Mouse (Mus musculus) CH12.LX (cell line): ENCODE results near the gene Irgm2. TPM values are rescaled to one million over a fixed set of nuclear protein-coding genes. Genes with fewer than 3 reads are reported as not detected.
"Not testable (repeated sequence)": the region's sequence is repeated elsewhere in the genome, so short reads cannot be mapped to it uniquely, and the experiment has no call there.

Source experiments
- DNase-seq: peaks from one replicate; pipeline ENCODE4 v3.0.0-alpha.2; 2013; ENCODE audit errors: extremely low read depth
- H3K27ac ChIP-seq: 2 replicates; pipeline ENCODE4 v1.5.1; 2012; ENCODE audit warnings: low read depth, mild to moderate bottlenecking, control low read depth, moderate library complexity; ENCODE audit not compliant: insufficient read depth
- H3K27me3 ChIP-seq: replicated peaks from 2 replicates; pipeline ENCODE3; 2012; ENCODE audit warnings: inconsistent platforms
- H3K36me3 ChIP-seq, 2 experiments: replicated peaks in 1 of 2; 2 replicates each; pipeline versions ENCODE3 to v1.6.1; 2012; ENCODE audit warnings: inconsistent platforms in 1 of 2, low read length in 1 of 2, mild to moderate bottlenecking in 1 of 2, mixed read lengths in 1 of 2, moderate library complexity in 1 of 2; ENCODE audit not compliant: control insufficient read depth in 1 of 2, insufficient read depth in 1 of 2
- H3K4me1 ChIP-seq, 2 experiments: 2 replicates each; pipeline ENCODE4 v1.6.1; 2012; ENCODE audit warnings: inconsistent platforms in 1 of 2, moderate library complexity in 1 of 2; ENCODE audit not compliant: insufficient read depth in 2 of 2, control insufficient read depth in 1 of 2
- H3K4me2 ChIP-seq: 2 replicates; pipeline ENCODE4 v1.6.1; 2012; ENCODE audit warnings: low read depth, mild to moderate bottlenecking, control low read depth; ENCODE audit not compliant: poor library complexity, insufficient read depth, severe bottlenecking
- H3K4me3 ChIP-seq, 3 experiments: fragments of 150-350 bp in 1 of 3; sonication (generic) in 1 of 3; replicated peaks in 1 of 3; 2 replicates each; pipeline versions ENCODE3 to v1.5.1; 2011 to 2012; ENCODE audit warnings: low read depth in 2 of 3, low read length in 2 of 3, mild to moderate bottlenecking in 2 of 3, moderate library complexity in 2 of 3, control low read depth in 1 of 3, improper control_type of control experiment in 1 of 3, inconsistent platforms in 1 of 3, mixed read lengths in 1 of 3; ENCODE audit not compliant: poor library complexity in 1 of 3
- H3K79me2 ChIP-seq: replicated peaks from 2 replicates; pipeline ENCODE4 v1.6.1; 2012; ENCODE audit warnings: mild to moderate bottlenecking, moderate library complexity; ENCODE audit not compliant: control insufficient read depth, poor library complexity, insufficient read depth, severe bottlenecking; ENCODE audit errors: extremely low read depth
- H3K9ac ChIP-seq: 2 replicates; pipeline ENCODE4 v1.6.1; 2012; ENCODE audit warnings: low read depth, mild to moderate bottlenecking, control low read depth, moderate library complexity; ENCODE audit not compliant: insufficient read depth
- H3K9me3 ChIP-seq: replicated peaks from 2 replicates; pipeline ENCODE3; 2012; ENCODE audit warnings: low read length, inconsistent platforms, mixed read lengths
- BHLHE40 ChIP-seq: IDR thresholded peaks from 2 replicates; pipeline ENCODE4 v1.6.1; 2011; ENCODE audit warnings: mild to moderate bottlenecking, low read depth, low read length, improper control_type of control experiment
- CHD2 ChIP-seq: IDR thresholded peaks from 2 replicates; pipeline ENCODE4 v1.6.1; 2011; ENCODE audit warnings: low read length, improper control_type of control experiment
- CTCF ChIP-seq, 2 experiments: IDR thresholded peaks in 1 of 2; conservative IDR thresholded peaks in 1 of 2; 2 replicates each; pipeline ENCODE4 v1.5.1; 2011 to 2012; ENCODE audit warnings: low read depth in 2 of 2, low read length in 2 of 2, improper control_type of control experiment in 1 of 2, inconsistent platforms in 1 of 2, mild to moderate bottlenecking in 1 of 2, moderate library complexity in 1 of 2
- E2F4 ChIP-seq: IDR thresholded peaks from 2 replicates; pipeline ENCODE4 v1.6.1; 2011; ENCODE audit warnings: low read depth, low read length, improper control_type of control experiment; ENCODE audit not compliant: insufficient replicate concordance
- EP300 ChIP-seq: IDR thresholded peaks from 2 replicates; pipeline ENCODE4 v1.6.1; 2011; ENCODE audit warnings: low read length, improper control_type of control experiment
- ETS1 ChIP-seq: conservative IDR thresholded peaks from 2 replicates; pipeline ENCODE4 v1.6.1; 2012; ENCODE audit warnings: low read depth, mild to moderate bottlenecking, inconsistent platforms, low read length, improper control_type of control experiment, moderate library complexity
- GABPA ChIP-seq: IDR thresholded peaks from 2 replicates; pipeline ENCODE4 v1.6.1; 2012; ENCODE audit warnings: low read depth, low read length, improper control_type of control experiment, inconsistent platforms; ENCODE audit not compliant: insufficient replicate concordance
- HCFC1 ChIP-seq: IDR thresholded peaks from 2 replicates; pipeline ENCODE4 v1.6.1; 2012; ENCODE audit warnings: low read depth, mild to moderate bottlenecking, inconsistent platforms, low read length, improper control_type of control experiment
- IRF4 ChIP-seq: IDR thresholded peaks from 2 replicates; pipeline ENCODE4 v1.6.1; 2014; ENCODE audit warnings: low read depth, mild to moderate bottlenecking, inconsistent platforms, low read length, improper control_type of control experiment
- MAFK ChIP-seq: IDR thresholded peaks from 2 replicates; pipeline ENCODE4 v1.6.1; 2011; ENCODE audit warnings: low read length, improper control_type of control experiment; ENCODE audit not compliant: insufficient replicate concordance
- MAX ChIP-seq: IDR thresholded peaks from 2 replicates; pipeline ENCODE4 v1.6.1; 2011; ENCODE audit warnings: low read length, improper control_type of control experiment
- MEF2A ChIP-seq: IDR thresholded peaks from 2 replicates; pipeline ENCODE4 v1.6.1; 2014; ENCODE audit warnings: low read depth, mild to moderate bottlenecking, inconsistent platforms, low read length, improper control_type of control experiment, borderline replicate concordance
- MYC ChIP-seq: IDR thresholded peaks from 2 replicates; pipeline ENCODE4 v1.6.1; 2011; ENCODE audit warnings: low read depth, mild to moderate bottlenecking, improper control_type of control experiment, low read length
- NELFE ChIP-seq: IDR thresholded peaks from 2 replicates; pipeline ENCODE4 v1.6.1; 2011; ENCODE audit warnings: low read depth, low read length, improper control_type of control experiment
- RAD21 ChIP-seq: IDR thresholded peaks from 2 replicates; pipeline ENCODE4 v1.6.1; 2011; ENCODE audit warnings: low read depth, mild to moderate bottlenecking, low read length, improper control_type of control experiment, moderate library complexity
- RCOR1 ChIP-seq: conservative IDR thresholded peaks from 2 replicates; pipeline ENCODE4 v1.6.1; 2012; ENCODE audit warnings: low read depth, mild to moderate bottlenecking, inconsistent platforms, low read length, improper control_type of control experiment
- SIN3A ChIP-seq: IDR thresholded peaks from 2 replicates; pipeline ENCODE4 v1.6.1; 2012; ENCODE audit warnings: low read length, improper control_type of control experiment, inconsistent platforms
- SMC3 ChIP-seq: IDR thresholded peaks from 2 replicates; pipeline ENCODE4 v1.6.1; 2011; ENCODE audit warnings: low read depth, low read length, improper control_type of control experiment
- UBTF ChIP-seq: IDR thresholded peaks from 2 replicates; pipeline ENCODE4 v1.6.1; 2012; ENCODE audit warnings: low read depth, mild to moderate bottlenecking, inconsistent platforms, low read length, improper control_type of control experiment, moderate library complexity
- ZC3H11A ChIP-seq: IDR thresholded peaks from 2 replicates; pipeline ENCODE4 v1.6.1; 2012; ENCODE audit warnings: low read depth, mild to moderate bottlenecking, inconsistent platforms, low read length, improper control_type of control experiment
- ZKSCAN1 ChIP-seq: IDR thresholded peaks from 2 replicates; pipeline ENCODE4 v1.6.1; 2012; ENCODE audit warnings: low read depth, inconsistent platforms, low read length, improper control_type of control experiment, borderline replicate concordance
- ZMIZ1 ChIP-seq: IDR thresholded peaks from 2 replicates; pipeline ENCODE4 v1.6.1; 2012; ENCODE audit warnings: low read depth, mild to moderate bottlenecking, inconsistent platforms, low read length, improper control_type of control experiment
- ZNF384 ChIP-seq: IDR thresholded peaks from 2 replicates; pipeline ENCODE4 v1.6.1; 2012; ENCODE audit warnings: low read depth, low read length, improper control_type of control experiment, inconsistent platforms
- dilution Hi-C: fragments of 300-500 bp; cut with MboI; formaldehyde crosslinking; loops from 2 replicates; pipeline ENCODE4 v1.14.3; 2020; ENCODE audit warnings: low sequenced_read_pairs; ENCODE audit not compliant: extremely low pct_unique_long_range_greater_than_20kb, extremely low pct_ligation_motif_present
- in situ Hi-C: fragments of 300-500 bp; cut with MboI; formaldehyde crosslinking; loops from 3 replicates; pipeline ENCODE4 v1.14.3; 2019; ENCODE audit warnings: low sequenced_read_pairs, low pct_ligation_motif_present, low pct_unique_long_range_greater_than_20kb, mixed read lengths
- polyA plus RNA-seq: library from polyadenylated mRNA; unstranded; fragments of >175 nt; gene quantifications from 2 replicates; pipeline ENCODE4 v1.2.1, GENCODE M21; 2012; ENCODE audit warnings: low read depth; ENCODE audit not compliant: insufficient read length
- total RNA-seq, 2 experiments: library from RNA; depleted of rRNA; stranded (reverse); fragments of 300-350 nt in 1 of 2; fragments of >200 nt in 1 of 2; gene quantifications; 2 replicates each; pipeline ENCODE4 v1.2.3; 2012 to 2014

Gene Irgm2
- total and polyA plus RNA-seq, 3 experiments = 4.3 to 5.2 (median 4.7) TPM

DNA sequence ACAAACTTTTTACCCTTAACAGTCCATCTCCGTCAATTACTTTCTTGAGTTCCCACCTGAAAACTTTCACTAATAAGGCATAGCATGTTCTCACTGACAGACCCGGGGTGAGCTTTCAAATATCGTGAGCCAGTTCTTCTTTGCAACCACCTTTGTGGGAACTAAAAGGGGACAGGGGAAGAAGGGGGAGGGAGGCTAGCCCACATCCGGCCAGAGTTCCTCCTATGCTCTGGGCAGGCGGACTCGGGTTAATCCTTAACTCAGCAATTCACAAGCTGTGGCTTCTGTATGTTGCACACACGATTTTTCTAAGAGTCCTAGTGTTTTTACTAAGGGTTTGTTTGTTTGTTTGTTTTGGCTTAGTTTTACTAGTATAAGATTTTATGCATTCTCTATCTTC lies 24.9 kb downstream of the Irgm2 start (continued):
- TF ChIP-seq ETS1 (peak; percentile 30; the same call in 1 of the 2 replicates), MAFK (peak; percentile 39; the same call in 1 of the 2 replicates), ZMIZ1 (no peak), SMC3 (no peak; the same call in 1 of the 2 replicates), RCOR1 (no peak), RAD21 (no peak), ZC3H11A (no peak), SIN3A (no peak), ZKSCAN1 (no peak), E2F4 (no peak), CHD2 (no peak), HCFC1 (peak; percentile 26; the same call in 1 of the 2 replicates), MAX (no peak), NELFE (no peak)

DNA sequence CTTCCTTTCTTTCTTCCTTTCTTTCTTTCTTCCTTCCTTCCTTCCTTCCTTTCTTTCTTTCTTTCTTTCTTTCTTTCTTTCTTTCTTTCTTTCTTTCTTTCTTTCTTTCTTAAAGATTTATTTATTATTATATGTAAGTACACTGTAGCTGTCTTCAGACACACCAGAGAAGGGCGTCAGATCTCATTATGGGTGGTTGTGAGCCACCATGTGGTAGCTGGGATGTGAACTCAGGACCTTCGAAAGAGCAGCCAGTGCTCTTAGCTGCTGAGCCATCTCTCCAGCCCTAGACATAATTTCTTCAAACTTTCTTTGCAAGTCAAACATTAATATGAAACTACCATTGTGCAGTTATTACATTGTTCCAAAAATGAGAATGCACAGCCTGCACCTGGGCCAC lies 25.5 kb downstream of the Irgm2 start:
- dilution Hi-C loops, H3K27me3 ChIP-seq, H3K9me3 ChIP-seq, DNase-seq, H3K4me3 ChIP-seq, H3K9ac ChIP-seq, H3K79me2 ChIP-seq, in situ Hi-C loops, H3K4me2 ChIP-seq: not testable (repeated sequence)
- H3K36me3 ChIP-seq = peaks cover 2 to 19% of the 10 kb centered on the region in 2 experiments
- TF ChIP-seq SMC3 (peak; percentile 56), RAD21 (peak; percentile 19), CTCF (conservative IDR thresholded peaks at IDR 0.05 in 1 of 2, IDR thresholded peaks at IDR 0.05 in 1 of 2; ENCODE audit: low read depth in 2 of 2, low read length in 2 of 2) (peak in 1 of 2 experiments; percentile 51; a peak in 2 of 4 replicates), MYC (0 out of 2 replicates have a peak, but pooled peaks have one; percentile 9)
- TF ChIP-seq, all 38 proteins: peak for 4; not testable (repeated sequence) for 34
- H3K4me1 ChIP-seq = peaks cover 2 to 21% of the 10 kb centered on the region in 2 experiments
- not testable (repeated sequence) for H3K27ac ChIP-seq

DNA sequence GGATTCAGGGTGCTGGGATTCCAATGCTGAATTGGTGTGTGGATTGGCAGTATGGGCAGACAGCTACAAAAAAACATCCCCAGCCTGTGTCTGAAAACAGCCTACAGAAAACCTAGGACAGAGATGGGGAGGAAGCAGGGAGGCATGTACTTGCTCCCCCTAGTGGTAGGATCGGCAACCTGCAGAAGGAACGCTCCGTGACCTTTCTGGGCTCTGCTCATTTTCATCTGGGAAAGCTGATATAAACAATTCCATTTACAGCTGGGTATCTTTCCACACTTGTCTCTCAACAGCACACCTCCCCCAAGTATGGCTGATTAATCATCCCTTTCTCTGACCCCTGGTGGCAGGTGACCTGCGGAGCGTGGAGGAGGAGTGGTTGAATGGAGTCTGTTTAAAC lies 26.2 kb downstream of the Irgm2 start:
- in situ Hi-C loops (no loop called here), dilution Hi-C loops (no loop called here)
- Histone ChIP-seq H3K4me3 (no peak overlapping the region), H3K36me3 (peaks cover 0 to 11% of the 10 kb centered on the region in 2 experiments), H3K9me3 (no peaks in the 10 kb centered on the region), H3K27ac (no peak overlapping the region), H3K4me1 (peaks cover 6 to 21% of the 10 kb centered on the region in 2 experiments), H3K79me2 (no peaks in the 10 kb centered on the region), H3K4me2 (0 out of 2 replicates have a peak overlapping the region, but pooled peaks have one; percentile 6), H3K9ac (no peak overlapping the region), H3K27me3 (peaks cover 10% of the 10 kb centered on the region)
- TF ChIP-seq MEF2A (peak; percentile 37; the same call in 1 of the 2 replicates), ZNF384 (peak; percentile 67), UBTF (no peak), MAX (no peak), IRF4 (no peak; the same call in 1 of the 2 replicates), MAFK (no peak), BHLHE40 (peak; percentile 21; the same call in 1 of the 2 replicates), EP300 (no peak), CTCF (conservative IDR thresholded peaks at IDR 0.05 in 1 of 2, IDR thresholded peaks at IDR 0.05 in 1 of 2; ENCODE audit: low read depth in 2 of 2, low read length in 2 of 2) (peak; percentile 98 to 100), MYC (0 out of 2 replicates have a peak, but pooled peaks have one; percentile 21), SMC3 (peak; percentile 99), GABPA (no peak), NELFE (no peak), RAD21 (peak; percentile 93), ZC3H11A (peak; percentile 87)
- DNase-seq = peak; percentile 83
